Mouse (Mus musculus) cerebellum, postnatal 4 days (tissue): Measurements from ENCODE around the gene Panx2.
A peak's percentile ranks its signal among the peaks of the same experiment; 100 is the strongest.

Source experiments
- DNase-seq, 2 experiments: peaks; one replicate each; pipeline ENCODE4 v3.0.0; 2022; ENCODE audit warnings: low spot score in 2 of 2, mixed read lengths in 1 of 2

The Panx2 gene

DNA sequence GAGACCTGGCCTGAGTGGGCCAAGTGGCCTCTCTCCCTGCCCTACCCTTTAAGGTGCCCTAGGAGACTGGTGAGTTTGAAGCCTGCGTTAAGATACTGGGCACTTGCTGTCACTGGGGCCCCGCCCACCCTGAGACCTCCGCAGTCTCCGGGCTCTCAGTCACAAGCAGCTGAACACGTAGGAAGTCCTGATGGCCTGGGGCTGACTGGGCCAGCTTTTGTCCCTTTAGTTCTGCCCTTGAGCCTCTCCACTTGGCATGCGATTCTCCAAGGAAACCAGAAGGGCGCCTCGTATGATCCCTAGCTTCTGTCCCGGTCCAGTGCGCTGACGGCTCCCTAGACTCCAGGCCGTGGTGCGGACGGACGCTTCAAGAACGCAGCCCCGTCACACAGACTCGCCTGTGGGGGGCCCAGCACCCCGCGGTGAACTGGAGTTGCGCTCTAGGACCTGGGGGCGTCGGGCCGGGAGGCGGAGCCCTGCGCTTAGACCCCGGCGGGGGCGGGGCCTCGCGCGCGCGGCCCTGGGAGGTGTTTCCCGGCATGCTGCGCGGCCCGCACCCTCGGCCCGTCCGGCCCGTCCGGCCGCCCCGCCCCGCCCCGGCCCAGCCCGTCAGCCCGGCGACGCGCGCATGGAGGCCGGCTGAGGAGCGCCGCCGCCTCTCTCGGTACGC, 16.1 kb downstream of the Panx2 start:
- DNase-seq = peak; percentile 70 to 89

DNA sequence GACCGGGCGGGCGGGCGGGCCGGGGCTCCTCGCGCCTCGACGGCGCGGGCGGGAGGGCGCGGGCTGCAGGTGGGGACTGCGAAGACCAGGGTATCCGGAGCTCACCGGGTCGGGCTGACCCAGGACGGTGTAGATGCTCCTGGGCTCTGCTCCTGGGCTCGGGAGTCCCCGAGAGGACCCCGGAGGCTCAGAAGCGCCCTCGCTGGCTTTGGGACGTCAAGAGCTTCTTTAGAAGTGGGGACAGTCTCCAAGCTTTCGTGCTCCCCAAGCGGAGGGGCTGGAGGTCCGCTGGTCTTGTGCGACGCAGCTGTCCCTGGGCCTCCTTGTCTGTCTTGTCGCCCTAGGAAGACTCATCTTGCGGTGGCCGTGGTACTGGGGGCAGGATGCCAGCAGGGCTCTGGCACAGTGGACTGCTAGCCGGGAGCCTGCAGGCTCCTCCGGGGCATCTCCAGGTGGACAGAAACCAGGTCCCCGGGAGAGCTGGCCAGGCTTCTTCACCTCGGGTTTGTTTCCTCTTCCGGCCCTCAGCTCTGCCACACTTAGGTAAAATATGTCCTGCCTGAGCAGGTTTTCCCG, 16.7 kb downstream of the Panx2 start:
- peak in 1 of 2 experiments; percentile 61 for DNase-seq

DNA sequence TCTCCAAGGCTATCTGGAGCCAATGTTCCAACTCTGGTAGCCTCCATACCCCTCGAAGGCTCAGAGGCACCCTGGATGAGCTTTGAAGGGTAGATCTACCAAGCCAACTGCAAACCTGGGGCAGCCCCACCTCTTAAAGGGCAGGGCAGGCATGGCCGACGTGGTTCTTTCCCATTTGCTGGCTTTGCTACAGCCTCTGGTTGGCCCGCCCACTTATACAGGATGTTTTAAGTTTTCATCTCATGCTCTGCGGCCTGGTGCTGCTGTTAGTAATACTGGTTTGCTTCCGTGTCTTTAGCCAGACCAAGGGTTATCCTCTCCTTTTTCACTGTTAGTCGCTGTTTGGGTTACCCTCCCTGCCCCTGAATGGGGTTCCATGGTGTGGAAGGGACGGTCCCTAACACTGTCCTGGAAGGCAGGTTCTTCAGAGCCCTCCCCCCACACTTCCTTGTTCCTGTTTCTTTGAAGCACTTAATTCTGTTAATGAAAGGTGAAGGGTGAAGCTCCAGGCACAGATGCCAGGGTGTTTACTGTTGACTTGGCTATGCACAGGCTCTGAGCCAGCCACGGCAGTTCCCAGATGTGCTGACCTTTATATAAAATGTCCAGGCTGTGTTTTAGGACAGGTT, 18.8 kb downstream of the Panx2 start:
- DNase-seq = no peak

DNA sequence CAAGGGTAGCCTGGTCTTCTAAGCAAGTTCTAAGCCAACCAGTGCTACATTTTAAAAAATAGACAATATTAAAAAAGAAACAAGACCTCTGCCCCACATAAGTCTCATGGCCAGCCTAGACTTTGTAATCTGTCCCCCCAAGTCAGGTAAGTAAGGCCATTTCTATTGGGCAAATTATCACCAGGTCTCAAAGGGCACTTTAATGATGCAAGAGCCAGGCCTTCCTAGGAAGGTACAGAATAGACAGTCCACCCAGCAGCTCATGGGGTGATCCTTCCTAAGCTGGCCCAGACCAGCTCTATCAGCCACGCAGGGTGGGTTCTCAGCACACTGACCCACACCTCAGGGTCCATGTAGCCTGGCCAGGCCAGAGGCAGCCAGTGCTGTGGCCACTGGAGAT, 24.4 kb downstream of the Panx2 start:
- DNase-seq = no peak

DNA sequence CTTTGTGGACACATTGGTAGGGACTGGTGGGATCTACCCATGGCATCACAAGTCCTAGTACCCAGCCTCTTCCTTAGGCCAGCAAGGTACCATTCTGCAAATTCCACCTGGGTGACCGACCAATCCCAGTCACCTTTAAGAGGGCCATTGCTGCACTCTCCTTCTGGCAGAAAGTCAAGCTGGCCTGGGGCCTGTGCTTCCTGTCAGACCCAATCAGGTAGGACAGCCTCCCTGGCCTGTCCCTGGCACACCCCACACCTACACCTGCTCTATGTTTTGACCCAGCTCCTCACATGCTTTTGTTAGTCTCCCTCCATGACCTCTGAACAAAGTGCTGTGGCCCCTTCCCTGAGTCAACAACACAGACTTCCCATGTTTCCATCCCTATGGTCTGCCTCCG, 25.3 kb downstream of the Panx2 start:
- DNase-seq = no peak

DNA sequence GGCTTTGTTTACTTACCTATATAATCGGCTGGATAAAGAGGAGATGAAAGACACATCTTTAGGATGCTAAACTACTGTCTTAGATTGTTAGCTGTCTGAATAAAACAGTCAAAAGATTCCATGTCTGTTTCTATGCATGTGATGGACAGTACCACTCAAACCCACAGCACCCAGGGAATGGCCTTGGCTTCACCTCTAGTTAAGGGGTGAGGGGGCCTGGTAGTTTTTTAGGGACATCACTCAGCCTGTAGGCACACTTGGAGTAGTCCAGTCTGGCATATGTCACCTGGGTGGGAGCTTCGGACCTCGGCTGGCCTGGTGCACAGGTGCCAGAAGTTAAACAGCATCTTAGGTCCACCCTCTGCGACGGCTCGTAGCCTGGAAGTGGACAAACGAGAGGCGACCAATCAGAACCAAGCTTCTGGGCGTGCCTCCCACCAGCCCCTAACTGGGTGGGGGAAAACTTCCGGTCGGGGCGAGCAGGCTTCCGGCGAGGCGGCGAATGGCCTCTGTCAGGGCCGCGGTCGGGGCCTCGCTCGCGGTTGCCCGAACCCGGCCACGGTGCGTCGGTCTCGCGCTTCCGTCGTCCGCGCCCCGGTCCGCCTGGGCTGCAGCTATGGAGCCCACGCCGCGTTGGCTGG, 29.2 kb downstream of the Panx2 start, which contains the start of gene Selenoo:
Selenoo (plus strand) TSS at position 478 of the 641 bp plus-strand sequence.
- peak; percentile 78 to 86 for DNase-seq

DNA sequence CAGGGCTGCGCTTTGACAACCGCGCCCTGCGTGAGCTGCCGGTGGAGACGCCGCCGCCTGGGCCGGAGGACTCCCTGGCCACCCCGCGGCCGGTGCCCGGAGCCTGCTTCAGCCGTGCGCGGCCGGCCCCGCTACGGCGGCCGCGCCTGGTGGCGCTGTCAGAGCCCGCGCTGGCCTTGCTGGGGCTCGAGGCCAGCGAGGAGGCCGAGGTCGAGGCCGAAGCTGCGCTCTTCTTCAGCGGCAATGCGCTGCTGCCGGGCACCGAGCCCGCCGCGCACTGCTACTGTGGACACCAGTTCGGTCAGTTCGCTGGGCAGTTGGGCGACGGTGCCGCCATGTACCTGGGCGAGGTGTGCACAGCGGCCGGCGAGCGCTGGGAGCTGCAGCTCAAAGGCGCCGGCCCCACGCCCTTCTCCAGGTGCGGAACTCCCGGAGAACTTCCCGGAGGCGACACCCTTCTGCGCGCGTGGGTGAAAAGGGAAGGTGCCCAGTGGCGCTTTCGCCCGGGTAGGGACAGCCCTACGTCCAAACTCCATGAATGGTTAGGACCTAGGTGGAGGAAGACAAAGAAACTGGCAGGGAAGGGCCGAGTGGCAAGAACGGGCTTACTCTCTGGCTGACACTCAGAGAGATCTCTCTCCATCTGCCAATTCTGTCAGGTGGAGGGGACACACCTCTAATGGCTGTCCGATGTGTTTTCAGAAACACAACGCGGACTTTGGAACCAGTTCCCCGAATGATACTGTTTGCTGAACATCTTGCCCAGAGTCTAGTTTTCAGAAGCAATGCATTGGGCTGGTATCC, 29.9 kb downstream of the Panx2 start:
- no peak for DNase-seq

DNA sequence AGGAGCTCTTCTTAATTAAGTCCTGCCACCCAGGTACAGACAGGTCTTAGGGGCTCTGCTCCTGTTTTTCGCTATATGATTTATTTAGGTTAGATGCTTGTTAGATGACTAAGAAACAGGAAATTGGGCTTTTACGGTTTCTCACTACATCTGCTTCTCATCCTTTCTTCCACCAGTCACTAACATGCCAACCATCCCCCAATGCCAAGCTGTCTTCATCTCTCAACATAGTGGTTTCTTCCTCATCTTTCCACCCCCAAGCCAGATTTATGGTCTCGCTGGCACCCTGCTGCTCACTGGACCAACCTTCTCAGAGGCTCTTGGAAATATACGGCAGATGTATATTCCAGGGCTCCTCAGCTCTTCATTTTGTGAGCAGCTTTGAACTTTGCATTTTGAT, 31.1 kb downstream of the Panx2 start:
- DNase-seq = no peak

DNA sequence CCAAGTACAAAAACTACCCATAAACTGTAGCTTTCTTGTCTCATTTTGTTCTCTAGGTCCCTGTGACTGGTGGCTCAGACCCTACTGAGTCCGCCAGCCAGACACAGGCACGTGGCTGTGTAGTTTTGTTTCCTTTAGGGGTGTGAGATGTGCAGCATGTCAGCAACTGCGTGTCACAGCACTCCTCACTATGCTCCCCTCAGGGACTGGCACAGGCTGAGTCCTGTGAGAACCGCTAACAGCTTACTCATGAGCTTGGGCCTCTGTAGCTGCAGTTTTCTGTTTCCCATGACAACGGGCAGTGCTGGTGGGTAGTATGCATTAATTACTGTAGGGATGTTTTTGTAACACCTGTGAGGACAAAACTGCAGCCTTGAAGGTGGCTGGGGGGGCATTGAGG, 32.6 kb downstream of the Panx2 start:
- DNase-seq = no peak

DNA sequence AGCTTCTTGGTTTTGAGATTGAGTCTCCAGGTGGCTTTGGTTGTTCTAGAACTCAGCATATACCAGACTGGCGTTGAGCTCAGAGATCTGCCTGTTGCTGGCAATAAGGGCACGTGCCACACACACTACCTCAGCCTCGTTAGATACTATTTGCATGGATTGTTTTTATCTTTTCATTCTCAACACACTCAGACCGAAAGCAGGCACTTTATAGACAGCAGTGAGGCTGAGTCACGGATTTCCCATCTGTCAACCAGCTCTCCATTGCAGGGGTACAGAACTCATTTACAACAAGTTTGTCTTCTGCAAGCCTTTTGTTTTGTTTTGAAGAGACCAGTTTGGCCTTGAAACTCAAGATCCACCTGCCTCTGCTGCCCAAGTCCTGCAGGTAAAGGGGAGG, 37.9 kb downstream of the Panx2 start:
- no peak for DNase-seq

DNA sequence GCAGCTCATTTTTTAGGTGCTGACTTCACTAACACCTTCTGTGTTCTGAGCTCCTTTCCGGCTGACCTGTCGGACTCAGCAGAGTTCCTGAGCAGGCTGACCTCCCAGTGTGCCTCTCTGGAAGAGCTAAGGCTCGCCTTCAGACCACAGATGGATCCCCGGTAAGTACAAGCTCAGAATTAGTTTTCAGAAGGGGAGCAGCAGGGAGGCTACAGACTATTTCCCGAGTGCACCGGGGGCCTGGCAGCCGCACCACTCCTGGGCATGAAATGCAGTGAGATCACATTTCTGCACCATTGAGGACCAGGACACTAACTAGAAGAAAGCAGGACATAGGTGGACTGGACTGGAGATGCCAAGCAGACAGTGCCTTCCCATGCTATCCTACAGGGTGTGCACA, 39.1 kb downstream of the Panx2 start:
- no peak for DNase-seq

DNA sequence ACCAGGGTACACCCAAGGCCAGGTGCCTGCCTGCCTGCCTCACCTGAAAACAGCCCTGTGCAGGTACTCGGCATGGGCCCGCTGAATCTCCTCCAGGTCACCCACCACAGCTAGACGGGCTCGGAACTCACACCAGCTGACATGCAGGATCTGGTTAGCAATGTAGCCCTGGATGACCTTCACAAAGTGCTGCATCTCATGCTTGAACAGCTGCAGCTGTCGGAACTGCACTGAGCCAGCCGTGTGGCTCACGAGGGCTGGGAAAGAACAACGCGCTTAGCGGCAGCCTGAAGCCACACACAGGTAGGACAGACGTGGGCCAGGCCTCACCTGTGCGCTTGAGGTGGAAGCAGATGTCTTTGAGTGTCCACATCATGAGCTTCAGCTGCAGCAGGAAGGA, 41.3 kb downstream of the Panx2 start:
- no peak for DNase-seq

DNA sequence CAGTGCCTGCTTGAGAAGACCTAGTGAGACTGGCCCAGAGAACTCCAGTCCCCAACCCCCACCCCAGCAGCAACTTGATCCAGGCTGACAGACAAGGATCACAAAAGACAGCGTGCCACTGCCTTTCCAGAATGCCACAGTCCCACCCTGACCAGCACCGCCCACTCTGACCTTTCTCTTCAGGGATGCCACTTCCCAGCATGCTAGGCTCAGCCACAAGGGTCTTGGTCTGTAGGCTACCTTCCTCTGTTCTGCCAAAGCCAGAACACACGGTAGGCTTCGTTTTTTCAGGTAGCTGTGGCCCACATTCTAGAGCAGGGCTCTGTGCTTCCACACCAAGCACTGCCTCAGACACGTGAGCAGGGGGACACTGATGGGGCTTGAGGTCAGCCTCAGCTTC, 43.1 kb downstream of the Panx2 start:
- no peak for DNase-seq

DNA sequence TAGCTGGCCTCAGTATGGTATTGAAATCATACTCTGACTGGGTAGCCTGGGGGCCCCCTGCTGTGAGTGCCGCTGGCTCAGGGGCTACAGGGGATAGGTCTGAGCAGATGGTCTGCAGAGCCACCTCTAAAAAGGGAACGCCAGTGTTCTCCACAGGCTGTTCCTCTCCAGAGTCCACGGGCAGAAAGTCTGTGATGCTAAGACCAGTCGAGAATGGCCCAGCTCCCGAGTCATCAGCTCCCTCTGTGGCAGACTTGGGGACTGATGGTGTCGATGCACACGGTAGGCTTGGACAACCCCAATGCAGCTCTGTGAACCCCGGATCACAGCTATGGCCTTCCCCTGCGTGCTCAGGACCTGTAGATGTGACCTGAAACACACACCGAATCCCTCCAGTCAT, 44.4 kb downstream of the Panx2 start:
- no peak for DNase-seq

DNA sequence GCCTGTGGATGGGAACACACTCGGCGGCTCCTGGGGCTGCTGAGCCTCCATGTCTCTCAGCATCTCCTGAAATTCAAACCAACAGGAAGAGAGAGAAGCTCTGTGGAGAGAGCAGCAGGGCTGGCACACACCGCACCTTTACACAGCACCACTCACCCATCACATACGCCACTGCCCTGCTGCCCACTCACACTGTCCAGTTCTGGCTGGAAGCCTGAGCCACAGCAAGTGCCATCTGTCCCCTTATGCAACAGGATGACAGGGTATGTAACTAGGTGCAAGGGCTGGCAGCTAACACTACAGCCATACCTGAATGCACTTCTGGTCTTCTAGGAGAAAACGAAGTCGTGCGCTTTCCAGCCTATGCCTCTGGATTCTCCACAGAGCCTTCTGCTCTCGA, 44.9 kb downstream of the Panx2 start:
- DNase-seq = no peak

DNA sequence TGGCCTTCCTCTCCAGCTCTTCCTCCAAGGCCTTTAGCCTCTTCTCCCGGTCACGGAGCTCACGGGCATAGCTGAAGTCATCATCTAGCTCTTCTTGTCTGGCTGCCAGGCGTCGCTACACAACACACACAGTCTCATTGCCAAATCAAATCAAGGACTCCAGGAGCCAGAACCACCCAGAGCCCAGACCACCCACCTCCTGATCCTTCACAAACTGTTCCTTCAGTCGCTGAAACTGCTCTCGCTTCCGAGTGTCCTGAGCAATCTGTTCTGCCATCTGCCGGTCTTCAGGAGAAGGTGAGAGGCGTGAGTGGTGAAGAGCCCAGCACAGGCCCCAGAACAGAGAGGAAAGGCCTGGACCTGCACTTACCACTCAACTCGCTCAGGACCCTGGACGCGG, 46.5 kb downstream of the Panx2 start:
- no peak for DNase-seq

DNA sequence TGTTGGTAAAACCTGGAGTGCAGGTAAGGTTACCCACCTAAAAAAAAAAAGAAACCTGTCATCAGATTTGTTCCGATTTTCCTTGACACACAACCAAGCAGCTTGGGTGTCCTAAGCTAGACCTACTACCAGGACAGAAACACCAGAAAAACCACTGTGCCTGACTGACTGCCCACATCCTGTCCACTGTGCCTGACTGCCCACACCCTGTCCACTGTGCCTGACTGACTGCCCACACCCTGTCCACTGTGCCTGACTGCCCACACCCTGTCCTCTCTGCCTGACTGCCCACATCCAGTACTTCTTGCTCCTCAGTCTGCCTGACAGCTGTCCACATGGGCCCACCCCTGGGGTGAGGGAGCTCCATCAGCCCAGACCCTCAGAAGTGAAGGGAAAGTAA, 47.4 kb downstream of the Panx2 start:
- no peak for DNase-seq

DNA sequence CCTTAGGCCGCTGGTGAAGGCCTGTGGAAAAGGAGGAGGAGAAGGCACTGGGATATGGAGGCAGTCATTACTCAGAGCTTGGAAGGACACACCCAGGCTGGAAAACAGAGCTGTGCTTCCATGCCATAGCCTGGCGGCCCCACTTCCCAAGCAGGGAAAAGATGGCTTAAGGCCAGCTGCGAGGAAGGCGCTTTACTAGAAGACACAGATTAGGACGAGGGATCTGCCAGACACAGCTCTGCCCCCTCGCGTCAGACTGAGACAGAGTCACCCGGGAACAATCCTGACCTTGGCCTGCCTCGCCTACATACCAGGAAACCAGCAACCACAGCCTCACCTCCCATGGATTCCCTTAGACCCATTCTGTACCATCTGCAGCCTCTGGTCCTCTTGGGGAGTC, 50.6 kb downstream of the Panx2 start:
- DNase-seq = no peak

DNA sequence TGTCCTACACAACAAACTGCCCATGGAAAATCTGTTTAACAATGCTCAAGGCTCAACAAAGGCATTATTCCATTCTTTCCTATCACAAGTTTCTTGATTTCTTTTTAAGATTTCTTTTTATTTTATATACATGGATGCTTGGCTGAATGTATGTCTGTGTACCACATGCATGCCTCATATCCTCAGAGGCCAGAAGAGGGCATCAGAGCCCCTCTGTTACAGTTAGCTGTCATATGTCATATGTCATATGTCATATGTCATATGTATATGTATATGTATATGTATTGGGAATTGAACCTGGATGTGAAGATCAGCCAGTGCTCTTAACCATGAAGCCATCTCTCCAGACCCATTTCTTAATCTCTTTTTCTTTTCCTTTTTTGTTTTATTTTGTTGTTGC, 58.5 kb downstream of the Panx2 start:
- DNase-seq = no peak

DNA sequence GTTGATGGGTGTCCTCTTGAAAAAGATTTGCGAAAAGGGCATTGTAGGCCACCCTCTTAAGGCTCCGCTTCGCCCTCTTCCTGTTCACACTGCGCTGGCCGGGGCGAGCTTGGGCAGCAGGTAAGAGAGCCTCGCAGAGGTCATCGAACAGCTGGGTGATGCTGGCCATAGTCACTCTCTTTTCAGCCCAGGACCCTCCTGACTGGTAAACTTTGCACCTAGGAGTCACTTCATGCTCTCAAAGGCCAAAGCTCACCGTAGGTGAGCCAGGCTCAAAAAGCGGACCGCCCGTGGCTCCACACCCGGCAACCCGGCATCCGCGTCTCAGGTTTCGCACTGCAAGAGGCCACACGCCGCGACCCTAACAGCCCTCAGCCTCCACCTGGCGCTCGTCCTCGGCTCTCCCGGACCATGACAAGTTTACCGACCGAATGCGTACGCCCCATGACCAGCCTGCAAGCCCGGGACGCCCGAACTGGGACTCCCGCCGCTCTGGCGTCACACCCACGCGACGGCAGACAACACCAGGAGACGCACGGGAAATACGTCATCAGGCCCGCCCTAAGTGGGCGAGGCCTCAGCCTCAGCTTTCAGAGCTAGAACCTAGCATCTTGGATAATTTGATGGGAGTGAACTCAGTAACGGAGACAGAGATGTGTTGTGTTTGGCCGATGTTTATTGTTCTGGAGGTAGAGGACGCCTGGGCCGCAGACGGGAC, 63.3 kb downstream of the Panx2 start, which contains the start of gene Tubgcp6:
Tubgcp6 (minus strand) TSS at position 464 of the 718 bp plus-strand sequence.
- DNase-seq = peak; percentile 92 to 95
